Mouse (Mus musculus) thymus, adult 2 months (tissue): Measurements from ENCODE around the gene Olfr129. TPM values are rescaled to one million over a fixed set of nuclear protein-coding genes. Genes with fewer than 3 reads are reported as not detected.

ENCODE experiments used
- DNase-seq: peaks from one replicate; pipeline ENCODE4 v3.0.0; 2021
- H3K27ac ChIP-seq: fragments of 200-500 bp; 2 replicates; pipeline ENCODE4 v1.5.1; 2012; ENCODE audit warnings: low read length, control low read depth; ENCODE audit not compliant: control insufficient read depth, insufficient read depth
- H3K27me3 ChIP-seq: fragments of 200-500 bp; 2 replicates; pipeline ENCODE4 v1.6.1; 2012; ENCODE audit warnings: mild to moderate bottlenecking, low read length, moderate library complexity, mixed read lengths; ENCODE audit not compliant: control insufficient read depth, insufficient read depth
- H3K36me3 ChIP-seq: fragments of 200-500 bp; 2 replicates; pipeline ENCODE4 v1.6.1; 2012; ENCODE audit warnings: mild to moderate bottlenecking, low read length, moderate library complexity; ENCODE audit not compliant: control insufficient read depth, insufficient read depth
- H3K4me1 ChIP-seq: fragments of 200-500 bp; replicated peaks from 2 replicates; pipeline ENCODE4 v1.6.1; 2012; ENCODE audit warnings: low read length; ENCODE audit not compliant: control insufficient read depth, insufficient read depth
- H3K4me3 ChIP-seq: fragments of 200-500 bp; 2 replicates; pipeline ENCODE4 v1.5.1; 2012; ENCODE audit warnings: mild to moderate bottlenecking, low read length, control low read depth, moderate library complexity; ENCODE audit not compliant: control insufficient read depth, insufficient read depth
- CTCF ChIP-seq: fragments of 200-500 bp; IDR thresholded peaks from 2 replicates; pipeline ENCODE4 v1.5.1; 2012; ENCODE audit warnings: mild to moderate bottlenecking, control low read depth, low read length, moderate library complexity, borderline replicate concordance; ENCODE audit not compliant: control insufficient read depth, poor library complexity, insufficient read depth; ENCODE audit errors: extremely low read depth
- POLR2A ChIP-seq: fragments of 200-500 bp; IDR thresholded peaks from 2 replicates; pipeline ENCODE4 v1.6.1; 2012; ENCODE audit warnings: mild to moderate bottlenecking, low read length, control low read depth, moderate library complexity; ENCODE audit not compliant: control insufficient read depth, poor library complexity, insufficient read depth; ENCODE audit errors: extremely low read depth
- WGBS: fragments of 180-500 bp; shearing (Covaris S2); methylation state at CpG from one replicate; pipeline ENCODE4 v1.1.7; 2018; 5-methylcytosine and 5-hydroxymethylcytosine counted together
- polyA plus RNA-seq: library from polyadenylated mRNA; depleted of rRNA; stranded (reverse); fragments of >200 nt; gene quantifications from 2 replicates; pipeline ENCODE4 v1.2.3, GENCODE M21; 2012; rRNA removed

Olfr129 gene
- 0.03 TPM in 1 of 2 replicates, not detected in the other for polyA plus RNA-seq

GRCm38 (mm10) chr17:38059979-38060378, at the start of gene Olfr129:
Olfr129 (minus strand) TSS chr17:38060079.
- no peaks in the 10 kb centered on the region for H3K36me3 ChIP-seq
- H3K4me3 ChIP-seq = no peak within 1 kb of the TSS
- 85% methylated on average over 1 of the region's 1 CpGs for WGBS
- TF ChIP-seq POLR2A = no peak
- TF ChIP-seq CTCF = no peak
- H3K27me3 ChIP-seq = no peaks in the 10 kb centered on the region
- H3K4me1 ChIP-seq = no peaks in the 10 kb centered on the region
- no peak within 1 kb of the TSS for H3K27ac ChIP-seq
- no peak for DNase-seq

GRCm38 (mm10) chr17:38088593-38088992, 28.7 kb upstream of the Olfr129 start, which contains the start of gene Olfr131:
Olfr131 (minus strand) TSS chr17:38088693.
- H3K36me3 ChIP-seq = no peaks in the 10 kb centered on the region
- H3K4me1 ChIP-seq = no peaks in the 10 kb centered on the region
- TF ChIP-seq CTCF = no peak
- TF ChIP-seq POLR2A = no peak
- H3K27me3 ChIP-seq = no peaks in the 10 kb centered on the region
- DNase-seq = no peak
- no peak within 1 kb of the TSS for H3K4me3 ChIP-seq
- H3K27ac ChIP-seq = no peak within 1 kb of the TSS

- 85% methylated on average over 4 of the region's 4 CpGs for WGBS
- Histone ChIP-seq H3K4me3 (no peak overlapping the region), H3K27ac (no peak overlapping the region), H3K36me3 (no peaks in the 10 kb centered on the region), H3K4me1 (no peaks in the 10 kb centered on the region), H3K27me3 (no peaks in the 10 kb centered on the region)
- no peak for DNase-seq
- TF ChIP-seq CTCF (no peak), POLR2A (no peak)
These were observed 22.5 kb upstream of the Olfr129 start for GRCm38 (mm10) chr17:38082364-38082763.

- TF ChIP-seq POLR2A (no peak), CTCF (no peak)
- DNase-seq = no peak
- no peaks in the 10 kb centered on the region for H3K27me3 ChIP-seq
- H3K27ac ChIP-seq = no peak within 1 kb of the TSS
- no peak within 1 kb of the TSS for H3K4me3 ChIP-seq
- 100% methylated on average over 1 of the region's 1 CpGs for WGBS
- H3K4me1 ChIP-seq = no peaks in the 10 kb centered on the region
- H3K36me3 ChIP-seq = no peaks in the 10 kb centered on the region
These were observed 3.7 kb upstream of the Olfr129 start, which contains the start of gene Olfr130 for GRCm38 (mm10) chr17:38063621-38064020. Olfr130 (plus strand) TSS chr17:38063921.

- WGBS = 47% methylated on average over 5 of the region's 5 CpGs
- no peak for TF ChIP-seq POLR2A
- TF ChIP-seq CTCF = no peak
These were observed 33.6 kb downstream of the Olfr129 start for GRCm38 (mm10) chr17:38026297-38026696.

GRCm38 (mm10) chr17:38016341-38016740, 43.5 kb downstream of the Olfr129 start:
- Histone ChIP-seq H3K27ac (no peak overlapping the region), H3K4me1 (no peaks in the 10 kb centered on the region), H3K4me3 (no peak overlapping the region), H3K36me3 (no peaks in the 10 kb centered on the region), H3K27me3 (no peaks in the 10 kb centered on the region)
- 85% methylated on average over 2 of the region's 2 CpGs for WGBS
- no peak for DNase-seq
- TF ChIP-seq CTCF (no peak), POLR2A (no peak)

More at GRCm38 (mm10) chr17:38026297-38026696, 33.6 kb downstream of the Olfr129 start:
- DNase-seq = no peak
- no peaks in the 10 kb centered on the region for H3K4me1 ChIP-seq
- H3K4me3 ChIP-seq = no peak overlapping the region
- no peaks in the 10 kb centered on the region for H3K36me3 ChIP-seq
- no peak overlapping the region for H3K27ac ChIP-seq
- no peaks in the 10 kb centered on the region for H3K27me3 ChIP-seq

- Histone ChIP-seq H3K4me1 (no peaks in the 10 kb centered on the region), H3K27me3 (no peaks in the 10 kb centered on the region), H3K4me3 (no peak overlapping the region), H3K27ac (no peak overlapping the region), H3K36me3 (no peaks in the 10 kb centered on the region)
- DNase-seq = no peak
- no peak for TF ChIP-seq CTCF
- TF ChIP-seq POLR2A = no peak
- WGBS = 60% methylated on average over 2 of the region's 2 CpGs
These were observed 54.9 kb downstream of the Olfr129 start for GRCm38 (mm10) chr17:38004996-38005395.

Other genes with a start within 250 kb of the Olfr129 start
- not detected in 2 replicates for gene Olfr125, start 227.1 kb downstream of the Olfr129 start, polyA plus RNA-seq
- not detected in 2 replicates for gene Olfr126, start 212.6 kb downstream of the Olfr129 start, polyA plus RNA-seq
- gene Olfr127, start 159.6 kb downstream of the Olfr129 start, polyA plus RNA-seq = 0.09 TPM in 1 of 2 replicates, not detected in the other
- not detected in 2 replicates for gene Olfr128, start 139.5 kb downstream of the Olfr129 start, polyA plus RNA-seq
- not detected in 2 replicates for gene Olfr761, start 107.0 kb downstream of the Olfr129 start, polyA plus RNA-seq
- gene Olfr130, start 3.8 kb upstream of the Olfr129 start, polyA plus RNA-seq = not detected in 2 replicates
- not detected in 2 replicates for gene Olfr131, start 28.6 kb upstream of the Olfr129 start, polyA plus RNA-seq
- gene Olfr132, start 74.4 kb upstream of the Olfr129 start, polyA plus RNA-seq = not detected in 2 replicates
- gene Olfr133, start 85.2 kb upstream of the Olfr129 start, polyA plus RNA-seq = not detected in 2 replicates
- not detected in 2 replicates for gene Olfr134, start 111.3 kb upstream of the Olfr129 start, polyA plus RNA-seq
- gene Olfr135, start 144.3 kb upstream of the Olfr129 start, polyA plus RNA-seq = not detected in 2 replicates
- not detected in 2 replicates for gene Olfr138, start 201.0 kb upstream of the Olfr129 start, polyA plus RNA-seq
- gene Olfr137, start 247.5 kb upstream of the Olfr129 start, polyA plus RNA-seq = not detected in 2 replicates